Mouse (Mus musculus): Measurements from ENCODE around the gene Rbms1. TPM values are rescaled to one million over a fixed set of nuclear protein-coding genes. Genes with fewer than 3 reads are reported as not detected.

Gene Rbms1
- polyA plus RNA-seq, 1 experiment from 2014 or later: 47.8 TPM

DNA sequence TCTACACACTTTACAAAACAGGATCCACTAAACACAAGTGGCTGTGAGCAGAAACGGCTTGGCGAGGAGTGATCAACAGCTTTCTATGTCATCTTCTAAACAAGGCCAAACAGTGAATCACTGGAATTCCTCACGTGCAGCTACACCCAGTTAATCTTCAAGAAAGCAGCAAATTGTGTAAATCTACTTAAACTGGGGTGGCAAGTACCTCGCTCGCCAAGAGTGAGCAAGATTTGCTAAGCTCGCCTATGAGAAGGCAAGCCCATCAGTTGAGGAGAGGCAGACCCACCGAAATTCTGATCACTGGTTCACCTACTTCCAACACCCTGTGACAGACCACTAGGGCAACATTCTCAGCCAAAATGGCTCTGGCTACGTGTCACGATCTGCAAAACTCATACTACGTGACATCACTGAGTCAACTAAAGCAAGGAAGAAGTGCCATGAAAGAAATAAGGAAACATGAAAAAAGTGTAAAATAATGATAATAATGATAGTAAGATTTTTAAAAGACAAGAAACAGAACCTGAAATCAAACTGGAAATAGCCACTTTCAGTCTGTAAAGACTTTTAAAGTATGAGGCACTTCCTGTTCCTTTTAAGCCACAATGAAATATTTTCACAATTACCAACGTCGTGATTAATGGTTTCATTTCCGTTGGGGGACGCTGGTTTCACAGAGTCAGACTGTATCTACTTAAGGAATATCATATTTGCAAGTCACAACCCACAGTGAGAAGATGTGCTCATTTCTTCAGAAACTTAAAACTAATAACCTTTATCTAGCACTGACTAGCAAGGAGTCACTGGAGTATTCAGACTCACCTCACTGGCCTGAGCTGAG lies 85.2 kb downstream of the Rbms1 start:
- Histone ChIP-seq H3K4me3 (replicated peaks) (no peak overlapping the region), H3K27me3 (0 out of 2 replicates have a peak, but pooled peaks cover 12% of the 10 kb centered on the region), H3K4me2 (peak overlapping the region; percentile 91), H3K4me1 (replicated peaks) (peaks cover 70% of the 10 kb centered on the region), H3K9ac (no peak overlapping the region), H3K36me3 (replicated peaks) (0 out of 2 replicates have a peak, but pooled peaks cover 5% of the 10 kb centered on the region), H3K27ac (replicated peaks) (no peak overlapping the region), H3K9me3 (replicated peaks) (no peaks in the 10 kb centered on the region)
- ATAC-seq (ENCODE audit: insufficient read depth): no peak
- WGBS (ENCODE audit: insufficient replicate concordance): 56% methylated on average over 14 of the region's 14 CpGs

DNA sequence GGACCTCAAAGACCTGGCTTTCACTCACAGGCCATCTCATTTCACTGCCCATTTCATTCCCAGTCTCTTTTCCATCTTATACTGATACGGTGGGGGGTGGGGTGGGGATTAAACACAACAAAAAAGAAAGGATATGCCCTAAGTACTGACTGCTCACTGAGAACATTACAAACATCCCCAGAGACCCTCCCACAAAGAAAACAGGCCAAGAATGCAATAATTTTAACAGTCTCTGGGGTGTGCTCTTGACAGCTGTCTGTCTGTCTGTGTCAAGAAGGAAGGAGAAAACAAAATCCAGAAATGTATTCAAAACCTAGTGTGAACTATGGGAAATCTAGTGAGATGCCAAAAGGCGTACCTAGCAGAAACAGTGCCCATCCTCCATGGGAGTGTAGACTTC lies 86.1 kb downstream of the Rbms1 start:
- ATAC-seq (ENCODE audit: insufficient read depth): no peak
- H3K4me3 ChIP-seq (replicated peaks): no peak overlapping the region
- no peak overlapping the region for H3K27ac ChIP-seq (replicated peaks)
- H3K36me3 ChIP-seq (replicated peaks): 0 out of 2 replicates have a peak, but pooled peaks cover 5% of the 10 kb centered on the region
- no peak overlapping the region for H3K4me2 ChIP-seq
- H3K9me3 ChIP-seq (replicated peaks): no peaks in the 10 kb centered on the region
- 64% methylated on average over 2 of the region's 2 CpGs for WGBS (ENCODE audit: insufficient replicate concordance)
- H3K4me1 ChIP-seq (replicated peaks): peaks cover 68% of the 10 kb centered on the region
- H3K9ac ChIP-seq: no peak overlapping the region
- 0 out of 2 replicates have a peak, but pooled peaks cover 6% of the 10 kb centered on the region for H3K27me3 ChIP-seq

DNA sequence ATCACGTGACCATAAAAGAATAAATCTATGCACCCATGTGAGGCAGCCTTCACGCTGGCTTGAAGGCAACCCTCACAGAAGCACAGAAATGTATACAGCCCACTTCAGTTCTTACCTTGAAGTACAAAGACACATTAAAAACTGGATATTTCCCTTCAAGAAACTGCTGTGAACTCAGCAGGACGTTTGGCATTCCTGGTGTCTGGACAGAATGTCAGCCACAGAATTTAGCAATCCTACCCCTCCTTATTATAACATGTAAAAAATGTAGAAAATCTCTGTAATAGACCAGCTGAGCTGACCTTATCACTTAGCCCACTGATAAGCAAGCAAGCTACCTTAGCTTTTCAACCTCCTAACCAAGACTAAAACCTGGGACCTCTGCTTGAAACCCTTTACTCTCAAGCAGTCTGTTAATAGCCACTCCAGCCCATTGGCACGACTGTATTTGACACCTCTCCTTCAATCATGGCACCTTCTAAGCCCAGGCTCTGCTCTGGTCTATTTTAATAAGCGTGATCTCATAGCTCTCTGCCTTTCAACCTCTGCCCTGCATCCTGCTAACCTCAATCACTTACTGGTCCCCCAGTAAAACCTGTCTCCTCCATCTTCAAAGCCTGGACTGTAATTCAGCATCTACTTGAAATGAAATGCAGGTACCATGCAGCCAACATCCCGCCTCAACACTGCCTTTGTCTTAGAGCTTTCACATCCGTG lies 90.7 kb downstream of the Rbms1 start:
- 62% methylated on average over 7 of the region's 7 CpGs for WGBS (ENCODE audit: insufficient replicate concordance)
- no peak overlapping the region for H3K4me2 ChIP-seq
- peaks cover 74% of the 10 kb centered on the region for H3K4me1 ChIP-seq (replicated peaks)
- no peak overlapping the region for H3K4me3 ChIP-seq (replicated peaks)
- ATAC-seq (ENCODE audit: insufficient read depth): no peak
- no peaks in the 10 kb centered on the region for H3K36me3 ChIP-seq (replicated peaks)
- H3K9ac ChIP-seq: no peak overlapping the region
- no peak overlapping the region for H3K27ac ChIP-seq (replicated peaks)
- H3K27me3 ChIP-seq: no peaks in the 10 kb centered on the region
- no peaks in the 10 kb centered on the region for H3K9me3 ChIP-seq (replicated peaks)

DNA sequence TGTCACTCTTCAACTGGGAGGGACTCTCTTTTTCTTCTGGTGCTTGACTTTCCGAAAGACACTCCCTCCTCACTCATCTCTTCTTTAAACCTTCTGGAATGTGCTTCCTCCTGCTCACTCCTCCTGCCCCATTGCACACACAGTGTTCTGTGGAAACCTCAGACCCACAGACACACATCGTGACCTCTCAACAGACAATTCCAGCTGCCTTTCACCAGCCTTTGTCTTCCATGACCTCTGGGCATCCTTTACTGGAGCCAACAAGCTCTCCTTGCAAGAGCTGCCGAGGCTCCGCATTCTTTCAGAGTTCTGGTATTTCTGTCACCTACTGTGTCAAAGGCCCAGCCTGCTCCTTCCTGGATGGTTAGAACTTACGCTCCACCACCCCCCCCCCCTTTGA lies 92.0 kb downstream of the Rbms1 start:
- Histone ChIP-seq H3K27ac (replicated peaks) (0 out of 2 replicates have a peak overlapping the region, but pooled peaks have one; percentile 17), H3K4me2 (no peak overlapping the region), H3K4me1 (replicated peaks) (peaks cover 74% of the 10 kb centered on the region), H3K9me3 (replicated peaks) (no peaks in the 10 kb centered on the region), H3K4me3 (replicated peaks) (no peak overlapping the region), H3K36me3 (replicated peaks) (no peaks in the 10 kb centered on the region), H3K27me3 (no peaks in the 10 kb centered on the region), H3K9ac (no peak overlapping the region)
- WGBS (ENCODE audit: insufficient replicate concordance): 70% methylated on average over 5 of the region's 5 CpGs
- ATAC-seq (ENCODE audit: insufficient read depth): no peak

- Histone ChIP-seq H3K4me1 (replicated peaks) (peaks cover 73% of the 10 kb centered on the region), H3K27ac (replicated peaks) (peak overlapping the region; percentile 17; the same call in 1 of the 2 replicates), H3K9ac (no peak overlapping the region), H3K4me3 (replicated peaks) (no peak overlapping the region), H3K9me3 (replicated peaks) (no peaks in the 10 kb centered on the region), H3K27me3 (no peaks in the 10 kb centered on the region), H3K4me2 (no peak overlapping the region), H3K36me3 (replicated peaks) (no peaks in the 10 kb centered on the region)
- peak; percentile 58 for ATAC-seq (ENCODE audit: insufficient read depth)
- WGBS (ENCODE audit: insufficient replicate concordance): 40% methylated on average over 4 of the region's 4 CpGs
Observed at GRCm38 (mm10) chr2:60870450-60870849, 92.5 kb downstream of the Rbms1 start.

DNA sequence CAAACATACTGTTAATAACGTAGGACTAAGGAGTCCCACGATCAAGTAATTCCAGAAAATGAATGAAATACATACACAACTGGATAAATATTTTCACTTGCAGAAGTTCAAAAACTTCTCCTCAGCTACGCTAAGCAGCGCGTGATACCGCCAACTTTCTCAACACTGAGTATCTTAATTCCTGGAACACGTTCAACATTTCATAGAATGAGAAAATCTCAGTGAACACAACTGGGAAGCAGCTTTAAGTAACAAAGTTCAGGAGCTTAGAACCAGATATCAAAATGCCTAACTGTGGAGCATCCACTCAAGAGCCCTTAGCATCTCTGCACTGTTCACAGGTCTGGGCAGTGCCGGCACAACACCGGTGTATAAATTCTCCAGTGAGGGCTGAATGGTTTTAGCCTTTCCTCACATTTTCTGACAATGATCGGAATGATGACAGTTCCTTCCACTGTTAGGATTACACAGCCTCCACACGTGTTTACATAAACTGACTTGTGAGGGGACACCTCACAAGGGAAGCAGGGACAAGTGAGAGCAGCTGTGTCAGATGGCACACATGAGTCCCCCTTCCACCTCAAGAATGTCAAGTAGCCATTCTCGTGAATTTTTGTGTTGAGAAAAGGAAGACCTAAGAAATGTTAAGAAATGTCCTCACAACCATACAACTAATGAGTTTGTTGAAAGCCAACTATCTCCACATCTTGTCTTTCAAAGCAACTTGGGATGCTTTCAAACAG lies 93.8 kb downstream of the Rbms1 start:
- no peak overlapping the region for H3K27ac ChIP-seq (replicated peaks)
- no peaks in the 10 kb centered on the region for H3K36me3 ChIP-seq (replicated peaks)
- H3K4me2 ChIP-seq: no peak overlapping the region
- H3K9ac ChIP-seq: no peak overlapping the region
- no peak overlapping the region for H3K4me3 ChIP-seq (replicated peaks)
- no peaks in the 10 kb centered on the region for H3K27me3 ChIP-seq
- WGBS (ENCODE audit: insufficient replicate concordance): 72% methylated on average over 12 of the region's 12 CpGs
- ATAC-seq (ENCODE audit: insufficient read depth): no peak
- H3K4me1 ChIP-seq (replicated peaks): peaks cover 80% of the 10 kb centered on the region
- H3K9me3 ChIP-seq (replicated peaks): no peaks in the 10 kb centered on the region

DNA sequence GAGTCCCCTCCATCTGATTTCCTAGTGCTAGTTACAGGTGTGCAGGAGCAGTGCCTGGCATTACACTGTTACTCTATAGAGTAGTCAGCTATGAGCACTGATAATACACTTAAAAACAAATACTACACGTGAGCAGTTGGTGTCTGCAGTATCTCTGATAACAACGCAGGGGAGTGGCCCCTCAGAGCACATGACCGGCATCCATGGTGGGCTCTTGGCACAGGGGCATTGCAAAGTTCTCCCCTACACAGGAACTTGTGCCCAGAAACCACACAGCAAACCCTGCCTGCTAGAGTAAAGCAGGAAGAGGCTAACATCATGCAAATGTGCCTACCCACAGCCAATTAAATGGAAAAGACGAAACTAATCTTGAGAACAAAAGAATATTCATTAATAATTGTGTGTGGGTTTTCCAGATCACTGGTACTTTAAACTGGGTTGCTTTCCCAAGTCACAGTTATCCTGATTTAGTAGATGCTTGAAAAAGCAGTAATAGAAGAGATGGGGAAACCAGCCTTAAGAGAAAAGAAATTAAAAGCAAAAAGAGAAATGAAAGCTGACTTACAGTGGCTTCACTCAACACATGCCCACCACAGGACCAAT lies 94.8 kb downstream of the Rbms1 start:
- no peak overlapping the region for H3K27ac ChIP-seq (replicated peaks)
- peak; percentile 51 for ATAC-seq (ENCODE audit: insufficient read depth)
- H3K9ac ChIP-seq: no peak overlapping the region
- no peak overlapping the region for H3K4me3 ChIP-seq (replicated peaks)
- H3K36me3 ChIP-seq (replicated peaks): no peaks in the 10 kb centered on the region
- H3K4me1 ChIP-seq (replicated peaks): peaks cover 83% of the 10 kb centered on the region
- H3K9me3 ChIP-seq (replicated peaks): no peaks in the 10 kb centered on the region
- 13% methylated on average over 4 of the region's 4 CpGs for WGBS (ENCODE audit: insufficient replicate concordance)
- H3K27me3 ChIP-seq: no peaks in the 10 kb centered on the region
- H3K4me2 ChIP-seq: peak overlapping the region; percentile 9; the same call in 1 of the 2 replicates

DNA sequence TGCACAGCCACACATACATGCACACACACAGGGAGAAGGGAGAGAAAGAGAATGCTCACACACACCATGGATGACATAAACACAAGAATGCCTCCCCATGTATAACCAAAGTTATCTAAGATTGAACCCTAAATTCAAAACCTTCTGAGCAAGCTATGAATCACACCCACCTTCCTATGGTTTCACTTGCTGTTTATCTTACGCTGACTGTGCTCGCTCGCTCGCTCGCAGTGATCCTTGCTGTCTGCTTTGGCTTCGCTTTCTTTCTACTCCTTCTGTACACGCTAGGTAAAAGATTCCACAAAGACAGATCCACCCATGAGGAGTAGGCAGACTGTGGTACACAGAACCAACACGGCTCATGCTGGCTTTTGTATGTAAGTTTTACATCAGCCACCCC lies 95.7 kb downstream of the Rbms1 start:
- peaks cover 79% of the 10 kb centered on the region for H3K4me1 ChIP-seq (replicated peaks)

GRCm38 (mm10) chr2:60865869-60866268 lies 97.1 kb downstream of the Rbms1 start:
- no peaks in the 10 kb centered on the region for H3K36me3 ChIP-seq (replicated peaks)
- ATAC-seq (ENCODE audit: insufficient read depth): no peak
- 40% methylated on average over 1 of the region's 1 CpGs for WGBS (ENCODE audit: insufficient replicate concordance)

More for the DNA sequence above, 95.7 kb downstream of the Rbms1 start:
- ATAC-seq (ENCODE audit: insufficient read depth): no peak
- no peaks in the 10 kb centered on the region for H3K36me3 ChIP-seq (replicated peaks)
- no peak overlapping the region for H3K9ac ChIP-seq
- WGBS (ENCODE audit: insufficient replicate concordance): 70% methylated on average over 8 of the region's 8 CpGs
- H3K9me3 ChIP-seq (replicated peaks): no peaks in the 10 kb centered on the region
- no peaks in the 10 kb centered on the region for H3K27me3 ChIP-seq
- H3K4me3 ChIP-seq (replicated peaks): no peak overlapping the region
- H3K4me2 ChIP-seq: 0 out of 2 replicates have a peak overlapping the region, but pooled peaks have one; percentile 9
- H3K27ac ChIP-seq (replicated peaks): no peak overlapping the region

DNA sequence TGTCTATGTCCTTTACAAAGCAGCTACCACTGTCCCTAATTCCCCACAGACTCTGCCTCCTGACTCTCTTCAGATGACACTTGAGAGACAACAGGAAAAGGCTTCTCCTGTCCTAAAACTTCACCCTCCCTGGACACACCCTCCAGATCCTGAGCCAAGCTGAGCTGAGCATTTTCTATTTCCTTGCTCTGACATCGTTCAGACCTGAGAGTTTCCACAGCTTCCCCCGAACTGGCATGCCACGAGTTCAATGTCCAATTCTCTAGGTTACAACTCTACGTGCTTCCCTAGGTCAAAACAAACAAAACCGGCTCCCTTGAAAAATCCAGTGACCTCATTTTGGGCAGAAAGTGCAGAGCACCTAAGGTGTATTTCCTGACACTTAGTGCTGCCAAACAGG lies 98.0 kb downstream of the Rbms1 start:
- H3K27me3 ChIP-seq: no peaks in the 10 kb centered on the region
- ATAC-seq (ENCODE audit: insufficient read depth): peak; percentile 33; the same call in 1 of the 2 replicates
- no peak overlapping the region for H3K9ac ChIP-seq

More at GRCm38 (mm10) chr2:60865869-60866268, 97.1 kb downstream of the Rbms1 start:
- Histone ChIP-seq H3K4me1 (replicated peaks) (peaks cover 69% of the 10 kb centered on the region), H3K4me2 (no peak overlapping the region), H3K9me3 (replicated peaks) (no peaks in the 10 kb centered on the region), H3K27ac (replicated peaks) (no peak overlapping the region), H3K4me3 (replicated peaks) (no peak overlapping the region), H3K27me3 (no peaks in the 10 kb centered on the region), H3K9ac (no peak overlapping the region)

More for the DNA sequence above, 98.0 kb downstream of the Rbms1 start:
- Histone ChIP-seq H3K9me3 (replicated peaks) (no peaks in the 10 kb centered on the region), H3K4me2 (peak overlapping the region; percentile 25), H3K4me1 (replicated peaks) (peaks cover 61% of the 10 kb centered on the region), H3K27ac (replicated peaks) (peak overlapping the region; percentile 62), H3K36me3 (replicated peaks) (no peaks in the 10 kb centered on the region), H3K4me3 (replicated peaks) (no peak overlapping the region)
- WGBS (ENCODE audit: insufficient replicate concordance): 42% methylated on average over 5 of the region's 5 CpGs
